Mouse (Mus musculus): ENCODE measurements at regions not wholly inside any gene's neighbourhood (a gene's known extent, or its start where the extent isn't known, plus 50 kb on each side); places are given as distances from the start of the nearest gene placed in this dataset.
A peak's percentile ranks its signal among the peaks of the same experiment; 100 is the strongest.

GRCm38 (mm10) chr4:54624024-54624873, 320.6 kb upstream of the Zfp462 start:
- Histone ChIP-seq H3K9me3 (peaks cover 7% of the 10 kb centered on the region; the same call in 1 of the 2 replicates), H3K4me1 (peaks cover 8% of the 10 kb centered on the region), H3K27ac (peak overlapping the region; percentile 51; the same call in 1 of the 2 replicates), H3K27me3 (ENCODE audit: poor library complexity, severe bottlenecking) (no peaks in the 10 kb centered on the region), H3K36me3 (replicated peaks) (no peaks in the 10 kb centered on the region), H3K4me3 (no peak overlapping the region)
- 83% methylated on average over 20 of the region's 20 CpGs for WGBS
- DNase-seq (ENCODE audit: extremely low spot score, low spot score) = no peak

- H3K9me3 ChIP-seq = no peaks in the 10 kb centered on the region
- H3K36me3 ChIP-seq (replicated peaks) = no peaks in the 10 kb centered on the region
- H3K4me3 ChIP-seq = no peak overlapping the region
- WGBS = 39% methylated on average over 3 of the region's 3 CpGs
- peaks cover 2% of the 10 kb centered on the region; the same call in 1 of the 2 replicates for H3K4me1 ChIP-seq
- DNase-seq (ENCODE audit: extremely low spot score, low spot score) = no peak
- no peaks in the 10 kb centered on the region for H3K27me3 ChIP-seq (ENCODE audit: poor library complexity, severe bottlenecking)
- peak overlapping the region; percentile 32; the same call in 1 of the 2 replicates for H3K27ac ChIP-seq
These were observed 307.7 kb upstream of the Zfp462 start for GRCm38 (mm10) chr4:54636986-54637641.

- Histone ChIP-seq H3K9me3 (no peaks in the 10 kb centered on the region), H3K36me3 (replicated peaks) (no peaks in the 10 kb centered on the region), H3K4me3 (no peak overlapping the region), H3K27ac (no peak overlapping the region), H3K4me1 (peaks cover 18% of the 10 kb centered on the region), H3K27me3 (ENCODE audit: poor library complexity, severe bottlenecking) (no peaks in the 10 kb centered on the region)
- no peak for DNase-seq (ENCODE audit: extremely low spot score, low spot score)
- 91% methylated on average over 11 of the region's 11 CpGs for WGBS
These were observed 298.8 kb upstream of the Zfp462 start for GRCm38 (mm10) chr4:54646033-54646432.

- WGBS = 68% methylated on average over 8 of the region's 8 CpGs
These were observed 298.4 kb upstream of the Zfp462 start for GRCm38 (mm10) chr4:54646459-54646858.

GRCm38 (mm10) chr4:54648254-54648653, 296.6 kb upstream of the Zfp462 start:
- 96% methylated on average over 4 of the region's 4 CpGs for WGBS
- Histone ChIP-seq H3K9me3 (no peaks in the 10 kb centered on the region), H3K27ac (no peak overlapping the region; the same call in 1 of the 2 replicates), H3K4me1 (peaks cover 40% of the 10 kb centered on the region), H3K27me3 (ENCODE audit: poor library complexity, severe bottlenecking) (no peaks in the 10 kb centered on the region), H3K36me3 (replicated peaks) (no peaks in the 10 kb centered on the region), H3K4me3 (no peak overlapping the region)
- no peak for DNase-seq (ENCODE audit: extremely low spot score, low spot score)

More at GRCm38 (mm10) chr4:54646459-54646858, 298.4 kb upstream of the Zfp462 start:
- H3K4me3 ChIP-seq = no peak overlapping the region
- no peak overlapping the region for H3K27ac ChIP-seq
- peaks cover 22% of the 10 kb centered on the region for H3K4me1 ChIP-seq
- no peak for DNase-seq (ENCODE audit: extremely low spot score, low spot score)
- no peaks in the 10 kb centered on the region for H3K9me3 ChIP-seq
- no peaks in the 10 kb centered on the region for H3K27me3 ChIP-seq (ENCODE audit: poor library complexity, severe bottlenecking)
- H3K36me3 ChIP-seq (replicated peaks) = no peaks in the 10 kb centered on the region

- Histone ChIP-seq H3K36me3 (replicated peaks) (no peaks in the 10 kb centered on the region), H3K27ac (peak overlapping the region; percentile 85), H3K9me3 (no peaks in the 10 kb centered on the region), H3K27me3 (ENCODE audit: poor library complexity, severe bottlenecking) (no peaks in the 10 kb centered on the region), H3K4me3 (peak overlapping the region; percentile 21; the same call in 1 of the 2 replicates), H3K4me1 (peaks cover 39% of the 10 kb centered on the region)
- DNase-seq (ENCODE audit: extremely low spot score, low spot score) = no peak
These were observed 293.2 kb upstream of the Zfp462 start for GRCm38 (mm10) chr4:54651646-54652110.

- H3K36me3 ChIP-seq (replicated peaks) = no peaks in the 10 kb centered on the region
- H3K4me1 ChIP-seq = peaks cover 32% of the 10 kb centered on the region
- peak; percentile 63 for DNase-seq (ENCODE audit: extremely low spot score, low spot score)
- peak overlapping the region; percentile 21 for H3K4me3 ChIP-seq
- peak overlapping the region; percentile 85 for H3K27ac ChIP-seq
- WGBS = 10% methylated on average over 11 of the region's 11 CpGs
- H3K27me3 ChIP-seq (ENCODE audit: poor library complexity, severe bottlenecking) = no peaks in the 10 kb centered on the region
- H3K9me3 ChIP-seq = no peaks in the 10 kb centered on the region
These were observed 292.5 kb upstream of the Zfp462 start for GRCm38 (mm10) chr4:54652111-54653021.

- Histone ChIP-seq H3K9me3 (no peaks in the 10 kb centered on the region), H3K4me1 (peaks cover 28% of the 10 kb centered on the region), H3K4me3 (no peak overlapping the region), H3K36me3 (replicated peaks) (no peaks in the 10 kb centered on the region), H3K27me3 (ENCODE audit: poor library complexity, severe bottlenecking) (no peaks in the 10 kb centered on the region), H3K27ac (peak overlapping the region; percentile 85)
- 47% methylated on average over 10 of the region's 10 CpGs for WGBS
- DNase-seq (ENCODE audit: extremely low spot score, low spot score) = no peak
These were observed 291.6 kb upstream of the Zfp462 start for GRCm38 (mm10) chr4:54653097-54653776.
